Mouse (Mus musculus) heart, postnatal 36 days (tissue): Measurements from ENCODE around the gene Gm8374. TPM values are rescaled to one million over a fixed set of nuclear protein-coding genes. Genes with fewer than 3 reads are reported as not detected.
"Not testable (repeated sequence)": the region's sequence is repeated elsewhere in the genome, so short reads cannot be mapped to it uniquely, and the experiment has no call there.

Experiments used
- DNase-seq, 2 experiments: peaks; one replicate each; pipeline ENCODE4 v3.0.0; 2021 to 2022
- intact Hi-C: fragments of 180-260 bp; cut with DNase I; formaldehyde crosslinking; loops from one replicate; pipeline ENCODE4 v1.15.1; 2025
- total RNA-seq, 2 experiments: library from RNA; stranded (reverse); gene quantifications; 2 replicates each; pipeline ENCODE4 v1.2.3; 2021

Gm8374 gene
- total RNA-seq: not detected

- DNase-seq, intact Hi-C loops: not testable (repeated sequence)
These were observed at the start of gene Gm8374 for GRCm38 (mm10) chr14:7365034-7365433. Gene Gm8374, minus strand, starts transcription at chr14:7365134.

GRCm38 (mm10) chr14:7332295-7332694, 32.6 kb downstream of the Gm8374 start, which contains the start of gene Gm5797:
Gene Gm5797, minus strand, starts transcription at chr14:7332395.
- intact Hi-C loops, DNase-seq: not testable (repeated sequence)

GRCm38 (mm10) chr14:7315093-7315492, 49.8 kb downstream of the Gm8374 start:
- intact Hi-C loops: not testable (repeated sequence)
- DNase-seq: peak; percentile 3 to 6

GRCm38 (mm10) chr14:7314661-7315060, 50.3 kb downstream of the Gm8374 start, which contains the start of gene Gm3739:
Gene Gm3739, minus strand, starts transcription at chr14:7315049.
- intact Hi-C loops: not testable (repeated sequence)

More at GRCm38 (mm10) chr14:7314661-7315060, 50.3 kb downstream of the Gm8374 start, which contains the start of gene Gm3739:
- DNase-seq: peak; percentile 14 to 19

Other genes with a start within 250 kb of the Gm8374 start
- gene Gm6676, start 239.7 kb downstream of the Gm8374 start, total RNA-seq: not detected
- not detected for gene Gm3512, start 190.6 kb downstream of the Gm8374 start, total RNA-seq
- gene Gm16434, start 170.6 kb downstream of the Gm8374 start, total RNA-seq: not detected
- gene Gm3727, start 100.4 kb downstream of the Gm8374 start, total RNA-seq: not detected
- gene Gm3739, start 50.1 kb downstream of the Gm8374 start, total RNA-seq: under 1 TPM; 0.33 TPM
- not detected for gene Gm5797, start 32.7 kb downstream of the Gm8374 start, total RNA-seq
- not detected for gene Gm3755, start 85.8 kb upstream of the Gm8374 start, total RNA-seq
- not detected for gene Gm3752, start 118.6 kb upstream of the Gm8374 start, total RNA-seq
- gene Gm3558, start 203.4 kb upstream of the Gm8374 start, total RNA-seq: 1 to 10 TPM; 1.3 TPM
- gene Gm10338, start 230.5 kb upstream of the Gm8374 start, total RNA-seq: not detected